Mouse (Mus musculus) embryo, embryonic 11.5 days (tissue): ENCODE measurements around the gene Gm10401.

Source experiments
- DNase-seq: peaks from one replicate; pipeline ENCODE4 v3.0.0-alpha.2; 2012; ENCODE audit warnings: low read depth, low spot score

Gene Gm10401

DNA sequence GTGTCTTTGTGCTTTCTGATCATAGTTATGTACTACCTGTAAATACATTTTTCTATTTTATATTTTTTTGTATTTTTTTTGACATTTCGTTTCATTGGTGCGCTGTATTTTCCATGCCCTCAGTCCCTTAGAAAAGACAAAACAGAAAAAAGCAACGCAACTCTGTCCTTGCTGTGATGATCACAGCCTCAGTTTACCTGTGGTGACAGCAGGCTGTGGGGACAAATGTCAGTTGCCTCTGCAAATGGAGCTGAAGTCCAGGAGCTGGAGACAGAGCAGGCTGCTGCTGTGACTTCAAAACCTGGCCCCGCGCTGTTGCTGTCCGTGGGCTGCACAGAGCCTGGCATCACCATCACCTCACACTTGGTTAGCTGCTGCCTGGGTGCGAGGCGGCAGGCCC is at the start of gene Gm10401:
TSS of gene Gm10401 (minus strand) at position 101 of the 400 bp plus-strand sequence.
- DNase-seq = no peak

DNA sequence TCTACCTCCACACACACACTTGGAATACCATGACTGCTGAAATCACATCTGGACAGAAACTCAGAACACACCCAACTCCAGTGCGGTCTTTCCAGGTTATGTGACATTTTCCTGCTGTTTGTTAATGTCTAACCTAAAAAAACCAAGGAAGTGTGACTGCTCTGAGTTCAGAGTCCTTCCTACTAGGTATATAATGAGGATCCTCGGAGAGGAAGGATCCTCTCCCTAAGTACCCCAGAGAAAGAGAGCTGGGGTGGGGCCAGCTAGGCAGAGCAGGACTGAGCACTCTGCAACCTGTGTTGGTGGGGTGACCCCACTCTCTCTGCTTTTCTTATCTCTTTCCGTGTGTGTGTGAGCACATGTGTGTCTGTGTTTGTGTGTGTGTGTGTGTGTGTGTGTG is 49.3 kb upstream of the Gm10401 start:
- no peak for DNase-seq

DNA sequence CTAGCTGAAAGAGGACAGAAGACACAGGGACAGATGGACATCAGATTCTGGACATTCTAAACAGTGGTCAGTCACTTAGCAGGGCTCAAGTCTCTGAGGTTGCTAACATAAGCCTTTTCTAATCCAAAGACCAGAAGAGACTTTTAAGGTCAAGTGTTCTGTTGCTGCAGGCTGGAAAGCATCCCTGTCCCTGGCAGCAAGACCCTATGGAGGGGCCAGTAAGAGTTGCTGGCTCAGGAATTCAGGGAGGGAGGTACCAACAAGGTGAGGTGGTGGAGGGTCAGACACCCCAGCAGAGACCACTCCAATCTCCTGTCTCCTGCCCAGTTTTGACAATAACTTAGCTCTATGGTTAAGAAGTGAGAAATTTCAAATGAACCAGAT is 48.6 kb upstream of the Gm10401 start:
- DNase-seq = no peak

DNA sequence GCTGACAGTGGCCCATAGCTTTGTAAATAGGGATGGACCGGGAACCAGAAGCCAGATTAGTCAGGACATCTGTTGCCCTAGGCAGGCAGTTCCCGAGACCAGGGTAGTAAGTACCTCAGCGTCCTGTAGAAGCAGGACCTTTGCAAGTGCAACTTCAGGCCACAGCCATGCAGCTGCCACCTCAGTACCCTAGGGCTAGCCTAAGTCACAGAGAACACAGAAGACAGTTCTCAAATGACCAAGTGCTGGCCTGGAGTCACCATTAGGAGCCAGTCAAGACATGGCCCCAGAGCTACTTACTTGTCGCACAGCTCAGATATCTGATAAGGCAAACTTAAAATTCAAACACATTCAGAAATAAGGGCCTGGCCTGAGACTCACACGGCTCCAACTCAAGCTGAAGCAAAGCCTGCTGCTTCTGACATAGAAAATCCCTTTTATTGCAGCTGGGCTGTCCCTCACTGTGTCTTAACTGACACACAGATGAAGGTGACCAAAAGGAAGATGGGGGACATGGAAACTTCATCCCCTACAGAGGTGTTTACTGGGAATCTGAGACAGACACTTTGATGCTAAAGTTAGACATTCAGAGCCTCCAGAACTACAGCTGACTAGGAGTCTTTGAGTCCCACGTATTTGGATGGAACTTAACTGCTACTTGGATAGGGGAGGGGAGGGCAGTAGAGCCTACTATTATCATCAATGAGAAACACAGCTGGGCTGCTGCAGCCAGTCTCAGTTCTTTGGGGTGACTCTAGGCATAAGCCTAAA is 48.1 kb upstream of the Gm10401 start:
- no peak for DNase-seq

DNA sequence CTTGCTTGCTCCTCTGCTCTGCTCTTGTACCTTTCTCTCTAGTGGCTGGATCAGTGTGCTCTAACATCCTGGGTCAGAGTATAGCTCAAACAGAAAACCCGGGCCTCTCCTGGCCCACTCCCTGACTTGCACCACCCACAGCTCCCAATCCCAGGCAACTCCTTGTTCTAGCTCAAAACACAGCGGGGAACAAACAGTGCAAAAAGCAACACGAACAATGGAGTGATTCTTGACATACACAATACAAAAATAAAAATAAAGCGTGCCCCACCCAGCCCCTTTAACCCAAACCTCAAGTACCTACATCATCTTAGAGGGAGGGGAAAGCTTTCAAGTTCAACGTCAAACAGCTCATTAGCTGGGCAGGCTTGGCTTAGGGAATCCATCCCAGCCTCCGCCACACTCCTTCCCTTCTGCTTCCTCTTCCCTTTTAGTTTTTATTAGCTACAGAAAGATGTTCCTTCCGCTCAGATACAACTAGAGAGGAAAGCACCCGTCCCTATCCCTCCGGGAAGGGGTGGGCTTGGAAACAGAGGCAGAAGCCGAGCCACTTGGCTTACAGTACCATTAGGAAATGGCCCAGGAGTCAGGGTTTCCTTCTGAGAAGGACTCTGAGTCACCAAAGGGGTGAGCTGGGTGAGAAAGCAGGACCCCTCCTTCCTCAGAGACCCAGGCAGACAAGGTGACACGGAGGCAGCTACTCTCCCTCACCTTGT is 47.3 kb upstream of the Gm10401 start:
- DNase-seq = no peak

DNA sequence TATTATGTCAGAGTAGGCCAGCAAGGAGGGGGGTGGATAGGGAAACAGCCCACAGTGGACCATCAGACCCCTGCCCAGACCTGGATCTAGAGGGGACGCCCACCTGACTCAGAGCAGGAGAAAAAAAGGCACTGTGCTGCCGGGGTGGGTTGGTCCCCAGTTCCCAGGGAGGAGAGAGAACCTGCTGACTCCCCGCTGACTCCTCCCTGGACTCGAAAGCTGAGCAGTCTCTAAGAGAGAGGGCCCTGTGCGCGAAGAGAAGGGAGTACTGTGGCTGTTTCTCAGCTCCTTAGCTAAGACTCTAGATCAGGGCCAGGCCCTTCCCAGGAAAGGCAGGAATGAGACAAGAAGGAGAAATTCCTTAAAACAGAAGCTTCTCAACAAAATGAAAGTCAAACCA is 46.4 kb upstream of the Gm10401 start:
- DNase-seq = no peak

DNA sequence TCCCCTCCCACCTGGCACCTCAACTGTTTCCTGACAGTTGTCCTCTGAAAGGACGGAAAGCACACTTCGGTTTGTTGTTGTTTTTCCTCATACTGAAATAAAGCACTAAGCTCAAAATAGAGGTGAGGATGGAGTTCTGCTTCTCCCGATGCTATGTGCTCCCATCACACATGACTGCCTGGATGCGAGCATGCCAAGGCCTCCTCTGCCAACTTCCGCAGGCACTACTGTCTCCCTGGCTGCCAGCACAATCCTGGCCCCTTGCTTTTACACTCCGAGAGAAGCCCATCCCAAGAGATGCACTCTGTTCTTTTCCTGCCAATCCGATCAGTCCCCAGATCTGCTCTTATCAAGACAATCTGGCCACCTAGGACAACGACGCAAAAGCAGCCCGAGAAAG is 45.5 kb upstream of the Gm10401 start:
- no peak for DNase-seq

DNA sequence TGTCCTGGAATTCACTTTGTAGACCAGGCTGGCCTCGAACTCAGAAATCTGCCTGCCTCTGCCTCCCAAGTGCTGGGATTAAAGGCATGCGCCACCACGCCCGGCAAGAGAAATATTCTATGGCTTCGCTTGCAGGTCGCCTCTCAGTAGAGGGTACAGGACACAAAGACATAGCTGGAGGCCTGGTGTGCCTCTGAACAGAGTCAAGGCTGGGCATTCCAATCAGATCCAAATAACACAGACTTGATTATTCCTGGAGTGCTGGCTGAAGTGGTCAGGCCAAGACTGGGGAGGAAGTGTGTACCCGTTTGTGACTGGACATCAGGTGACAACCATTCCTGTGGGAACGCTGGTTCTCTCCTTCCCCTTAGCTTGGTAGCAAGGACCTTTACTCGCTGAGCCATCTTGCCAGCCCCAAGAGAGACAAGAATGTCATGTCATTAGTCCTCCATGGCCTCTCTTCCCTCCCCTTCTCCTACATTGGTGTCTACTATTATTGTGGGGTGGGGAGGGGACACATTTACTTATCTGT is 44.1 kb upstream of the Gm10401 start:
- DNase-seq = no peak

DNA sequence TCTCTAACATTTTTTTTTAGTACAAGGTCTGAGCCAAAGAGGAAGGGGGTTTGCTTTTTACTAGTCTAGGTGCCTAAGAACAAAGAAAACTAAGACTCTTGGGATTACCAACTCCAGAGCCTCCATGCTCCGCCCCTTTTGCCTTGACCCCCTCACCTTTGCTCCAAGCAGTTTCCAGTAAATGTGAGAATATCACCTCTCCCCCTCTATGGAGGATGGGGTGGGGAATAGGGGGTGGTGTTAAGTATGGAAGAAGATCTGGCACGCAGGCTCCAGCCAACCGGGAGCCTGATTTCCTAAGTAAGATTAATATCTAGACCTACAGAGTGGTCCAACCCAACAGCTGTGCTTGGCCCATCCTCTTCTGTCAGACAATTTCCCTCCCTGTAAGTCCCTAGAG is 42.6 kb upstream of the Gm10401 start:
- no peak for DNase-seq

DNA sequence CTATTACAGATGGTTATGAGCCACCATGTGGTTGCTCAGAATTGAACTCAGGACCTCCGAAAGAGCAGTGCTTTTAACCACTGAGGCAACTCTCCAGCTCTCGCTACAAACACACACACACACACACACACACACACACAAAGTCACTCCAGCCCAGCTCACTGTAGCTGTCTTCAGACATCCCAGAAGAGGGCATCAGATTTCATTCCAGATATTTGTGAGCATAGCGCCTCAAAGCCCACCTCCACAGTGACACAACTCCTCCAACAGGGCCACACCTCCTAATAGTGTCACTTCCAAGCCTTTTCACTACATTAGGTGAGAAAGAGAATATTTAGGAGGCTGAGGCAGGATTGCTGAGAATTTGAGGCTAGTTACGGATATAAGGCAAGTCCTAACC is 41.0 kb upstream of the Gm10401 start:
- no peak for DNase-seq

DNA sequence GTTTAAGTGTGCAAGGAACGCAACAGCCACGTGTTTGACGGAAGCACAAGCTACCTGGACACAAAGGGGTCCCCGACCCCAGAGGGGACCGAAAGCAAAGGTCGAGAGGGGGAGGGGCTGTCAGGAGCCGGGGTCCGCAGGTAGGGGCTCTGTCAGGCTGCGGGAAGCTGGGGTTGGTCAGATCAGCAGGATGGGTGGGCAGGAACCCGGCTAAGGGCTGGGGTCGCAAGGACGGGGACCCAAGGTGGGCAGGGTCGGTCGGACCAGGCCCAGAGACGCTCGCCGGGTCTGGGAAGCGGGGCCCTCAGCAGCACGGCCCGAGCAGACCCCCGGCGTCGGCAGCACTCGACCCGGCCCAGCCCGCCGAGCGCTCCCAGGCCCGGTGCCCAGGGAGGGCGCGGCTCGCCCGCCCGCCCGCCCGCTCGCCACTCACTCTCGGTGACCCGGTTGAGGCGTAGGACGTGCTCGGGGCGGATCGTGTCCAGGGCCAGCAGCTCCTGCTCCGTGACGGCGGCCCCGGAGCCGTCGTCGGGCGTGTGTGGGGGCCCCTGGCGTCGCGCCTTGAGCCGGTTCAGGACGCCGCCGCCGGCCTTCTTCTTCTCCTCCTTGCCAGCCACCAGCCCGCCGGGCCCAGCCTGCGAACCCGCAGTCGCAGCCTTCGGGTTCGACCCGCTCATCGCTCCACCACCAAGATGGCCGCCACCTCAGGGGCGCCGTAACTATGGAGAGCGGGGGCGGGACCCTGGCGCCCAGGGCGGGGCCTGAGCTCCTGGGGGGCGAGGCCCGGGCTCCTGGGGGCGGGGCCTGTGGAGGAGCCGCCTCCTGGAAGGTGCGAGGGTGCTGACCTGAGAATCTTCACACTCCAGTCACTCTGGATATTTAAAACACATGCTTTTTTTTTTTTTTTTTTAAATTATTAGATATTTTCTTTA is 36.4 kb upstream of the Gm10401 start, which contains the start of gene Unc119b:
TSS of gene Unc119b (minus strand) at position 742 of the 932 bp plus-strand sequence.
- DNase-seq = peak; percentile 79

DNA sequence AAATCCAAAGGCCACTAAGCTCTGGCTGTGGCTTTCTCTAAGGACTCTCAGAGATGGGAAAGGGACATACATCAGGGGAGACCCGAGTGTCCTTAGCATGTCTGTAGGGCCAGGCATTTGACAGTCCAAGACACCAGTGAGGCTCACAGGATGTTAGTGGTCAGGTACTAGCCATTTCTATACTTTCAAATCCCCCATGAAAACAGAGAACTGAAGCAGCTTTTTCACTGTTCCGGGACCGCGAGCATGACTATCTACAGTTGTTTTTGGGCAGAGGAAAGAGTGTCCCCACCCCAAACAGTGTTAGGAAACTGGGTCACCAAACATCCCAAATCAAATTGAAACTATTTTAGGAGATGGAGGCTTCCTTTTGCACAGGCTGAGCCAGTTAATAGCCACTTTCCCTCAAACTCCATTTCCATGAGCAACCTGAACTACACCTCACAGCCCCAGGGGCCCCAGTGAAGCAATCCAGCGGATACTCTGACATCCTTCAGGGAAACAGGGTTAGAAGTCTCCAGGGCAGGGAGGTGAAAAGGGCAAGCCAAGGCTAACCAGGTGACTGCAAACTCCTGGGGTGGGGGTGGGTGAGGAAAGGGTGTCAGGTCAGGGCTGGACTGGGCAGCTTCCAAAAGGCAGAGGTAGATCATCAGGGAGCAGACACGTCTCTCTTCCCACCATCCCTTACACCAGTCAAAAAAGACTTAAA is 35.4 kb upstream of the Gm10401 start:
- DNase-seq = no peak

DNA sequence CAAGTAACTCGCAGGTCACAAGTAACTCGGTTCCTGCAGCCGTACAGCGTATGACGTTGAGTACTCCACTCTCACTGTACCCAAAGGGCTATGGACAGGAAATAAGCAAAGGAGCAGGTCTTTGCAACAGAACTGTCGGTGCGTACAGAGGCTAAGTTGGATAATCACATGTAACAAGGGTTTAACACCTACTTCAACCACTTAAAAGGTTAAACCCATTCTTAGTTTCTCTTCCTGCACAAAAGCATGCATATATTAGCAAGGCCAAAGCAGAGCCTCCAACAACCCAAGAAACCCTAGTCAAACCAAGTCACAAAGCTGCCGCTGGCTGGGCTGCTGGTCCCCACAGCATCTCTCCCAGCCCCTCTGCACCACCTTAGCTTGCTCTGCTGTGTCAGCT is 34.4 kb upstream of the Gm10401 start:
- no peak for DNase-seq

DNA sequence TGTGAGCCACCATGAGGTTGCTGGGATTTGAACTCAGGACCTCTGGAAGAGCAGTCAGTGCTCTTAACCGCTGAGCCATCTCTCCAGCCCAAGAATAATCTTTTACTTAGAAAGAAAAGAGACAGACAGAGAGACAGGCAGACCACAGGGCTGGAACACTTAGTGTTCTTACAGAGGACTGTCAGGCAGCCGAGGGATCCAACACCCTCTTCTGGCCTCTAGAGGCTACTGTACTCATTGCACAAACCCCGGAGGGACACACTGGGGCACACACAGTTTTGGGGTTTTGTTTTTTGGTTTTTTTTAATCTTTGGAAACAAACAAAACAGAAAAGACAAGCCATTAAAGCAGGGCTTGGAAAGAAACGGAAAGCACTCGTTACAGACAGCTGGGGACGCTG is 31.2 kb upstream of the Gm10401 start:
- no peak for DNase-seq

DNA sequence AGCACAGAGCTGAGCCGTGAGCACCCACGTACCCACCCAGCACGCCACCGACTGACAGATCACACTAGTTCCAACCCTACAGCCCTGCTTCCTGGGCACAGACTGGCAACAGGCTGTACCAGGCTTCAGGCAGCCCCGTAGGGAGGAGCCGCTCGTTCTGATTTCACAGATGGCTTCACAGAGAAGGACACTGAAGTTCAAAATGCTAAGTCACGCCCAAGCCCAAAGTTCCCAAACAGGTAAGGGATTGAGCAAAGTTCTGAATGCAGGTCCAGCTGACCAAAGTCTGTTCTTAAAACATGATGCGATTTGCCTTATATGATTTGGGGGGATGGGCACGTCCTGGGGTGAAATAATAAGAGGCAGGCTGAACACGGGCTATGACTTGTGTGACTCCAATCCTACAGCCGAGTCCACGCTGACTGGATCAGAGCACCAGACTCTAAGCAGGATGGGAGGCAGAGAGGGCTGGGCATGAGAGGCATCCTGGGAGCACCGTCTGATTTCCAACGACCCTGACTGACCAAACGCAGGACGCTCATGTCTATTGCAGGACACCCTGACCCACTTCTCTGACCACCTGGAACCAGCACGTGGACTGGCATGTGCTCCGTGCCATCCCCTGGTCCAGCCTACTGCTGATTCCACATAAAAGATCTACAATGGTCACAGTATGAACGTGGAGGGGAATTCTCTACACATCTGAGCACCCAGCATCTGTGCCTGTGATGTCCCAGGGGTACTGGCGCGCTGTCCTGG is 29.5 kb upstream of the Gm10401 start:
- no peak for DNase-seq

DNA sequence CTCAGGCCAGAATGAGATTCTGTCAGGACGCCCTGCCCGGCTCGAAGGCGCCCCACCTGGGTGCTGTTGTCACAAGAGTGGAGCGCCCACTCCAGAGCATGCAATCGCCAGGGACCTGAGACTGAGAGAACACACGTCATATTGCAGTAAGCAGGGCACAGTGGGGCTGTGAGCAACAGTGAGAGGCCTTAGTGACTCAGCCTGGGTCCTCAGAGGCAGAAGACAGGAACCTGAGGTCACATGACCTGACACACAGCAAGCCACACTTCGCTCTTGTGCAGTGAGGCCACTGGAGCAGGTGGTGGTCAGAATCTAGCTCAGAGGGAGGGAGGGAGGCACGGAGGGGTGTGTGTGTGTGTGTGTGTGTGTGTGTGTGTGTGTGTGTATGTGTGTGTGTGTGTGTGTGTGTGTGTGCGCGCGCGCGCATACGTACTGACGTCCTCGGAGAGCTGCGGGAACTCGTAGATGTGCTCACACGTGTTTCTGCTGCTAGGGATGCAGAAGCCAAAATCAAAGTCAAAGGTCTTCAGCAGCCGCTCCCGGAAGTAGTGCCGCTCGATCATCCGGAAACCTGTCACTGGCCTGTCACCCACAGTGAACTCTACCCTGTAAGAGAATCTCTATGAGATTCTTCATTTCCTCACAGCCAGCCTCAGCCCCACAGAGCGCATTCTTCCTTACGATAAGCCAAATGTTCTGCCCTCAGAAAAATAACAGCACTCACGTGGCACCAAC is 28.6 kb upstream of the Gm10401 start:
- DNase-seq = no peak

DNA sequence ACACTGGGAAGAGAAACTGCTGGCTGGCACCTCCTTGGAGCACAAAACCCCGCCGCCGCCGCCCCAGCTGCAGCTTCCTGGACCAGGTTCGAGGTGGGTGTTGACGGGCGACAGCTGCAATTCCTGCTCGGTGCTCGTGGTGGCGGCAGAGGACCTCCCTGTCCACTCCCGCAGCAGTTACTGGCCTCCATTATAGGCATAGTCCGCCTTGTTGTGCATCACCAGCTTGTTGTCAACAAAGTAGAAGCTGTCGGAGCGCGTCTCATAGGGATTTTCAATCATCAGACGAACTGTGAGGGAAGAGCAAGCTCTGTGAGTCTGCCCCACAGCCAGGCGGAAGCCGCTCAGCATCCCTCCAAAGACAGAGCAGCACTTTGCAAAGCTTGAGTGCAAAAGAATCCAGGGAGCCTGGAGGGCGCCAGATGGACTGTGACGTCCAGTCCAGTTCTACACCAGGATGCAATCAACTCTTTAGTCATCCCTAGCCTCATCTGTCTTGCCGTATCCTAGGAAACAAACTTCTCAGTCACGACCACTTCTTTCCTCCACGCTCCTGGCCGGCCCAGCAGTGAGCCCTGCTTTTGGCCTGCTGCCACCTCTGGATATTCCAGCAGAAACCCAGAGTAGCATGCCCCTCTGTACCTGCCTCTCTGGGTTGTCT is 27.2 kb upstream of the Gm10401 start:
- peak; percentile 58 for DNase-seq

DNA sequence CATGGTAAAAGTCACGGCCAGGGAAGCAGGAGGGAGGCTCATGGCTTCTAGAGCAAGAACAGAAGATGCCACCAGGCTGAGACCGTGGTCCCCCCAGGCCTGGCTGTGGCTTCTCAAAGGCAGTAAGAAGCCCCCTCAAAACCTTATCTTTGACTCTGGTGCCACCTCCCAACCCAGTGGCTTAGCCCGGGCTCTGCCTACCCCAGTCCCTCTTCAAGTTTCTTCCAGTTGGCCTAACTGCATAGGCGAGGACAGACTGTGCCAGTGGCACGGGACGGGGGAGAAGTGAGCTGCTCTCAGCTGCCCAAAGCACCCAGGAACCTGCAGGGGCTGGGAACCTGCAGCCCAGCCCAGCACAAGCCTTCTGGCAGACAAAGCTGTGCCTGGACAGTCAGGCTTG is 26.6 kb upstream of the Gm10401 start:
- DNase-seq = no peak

DNA sequence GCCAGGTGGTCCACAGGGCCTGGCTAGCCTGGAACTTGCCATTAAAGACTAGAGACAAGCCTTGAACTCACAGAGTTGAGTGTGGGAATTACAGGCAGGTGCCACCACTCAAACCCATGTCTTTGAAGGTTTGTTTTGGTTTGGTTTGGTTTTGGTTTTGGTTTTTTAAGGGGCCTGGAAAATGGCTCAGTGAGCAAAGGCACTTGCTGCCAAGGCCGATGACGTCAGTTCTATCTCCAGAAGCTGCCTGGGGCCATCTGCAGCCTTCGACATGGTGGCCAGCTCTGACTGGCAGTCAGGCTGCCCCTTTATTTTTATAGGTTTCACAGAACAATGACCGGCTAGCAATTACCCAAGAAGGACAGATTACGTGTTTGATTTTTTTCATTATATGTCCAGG is 22.9 kb upstream of the Gm10401 start:
- DNase-seq = no peak
